Comparison of ENCODE assay signal across 20 mouse cellular contexts in the genomic region with DNA sequence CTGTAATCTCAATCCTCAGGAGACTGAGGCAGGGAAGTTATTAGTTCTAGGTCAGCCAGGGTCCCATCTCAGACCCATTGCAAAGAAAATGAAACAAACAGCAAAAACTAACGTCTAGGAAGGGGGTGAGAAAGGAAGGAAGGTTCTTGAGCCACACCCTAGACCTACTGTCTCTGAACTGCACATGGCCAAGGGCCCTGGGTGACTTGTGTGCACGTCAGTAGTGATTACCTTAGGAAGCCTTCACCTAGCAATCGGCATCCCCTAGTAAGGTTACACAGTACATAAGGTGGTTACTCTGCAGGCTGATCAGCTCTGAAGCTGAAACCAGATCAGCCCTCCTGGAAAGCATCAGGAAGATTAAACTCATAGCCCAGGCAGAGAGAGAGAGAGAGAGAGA.
"Had no signal": no experiment of that assay in that cellular context is flagged by ENCODE, and none has a peak within 500 bp of the region (broad histone marks: within the 10 kb centered on the region; RNA-seq: fewer than 3 reads in every experiment).

No protein-coding gene starts in this region.

- H3K9me3 ChIP-seq: limb, embryonic 10.5 days; limb, embryonic 13.5 days; liver, embryonic 12.5 days; liver, embryonic 15.5 days; lung, embryonic 15.5 days; megakaryocyte, embryonic 14.5 days; midbrain, embryonic 10.5 days; midbrain, embryonic 13.5 days had no signal

- H3K4me3 ChIP-seq: limb, embryonic 10.5 days; limb, embryonic 13.5 days; liver, embryonic 12.5 days; liver, embryonic 15.5 days; lung, embryonic 15.5 days; megakaryocyte, embryonic 14.5 days; midbrain, embryonic 10.5 days; midbrain, embryonic 13.5 days; myocyte had no signal

- H3K27me3 ChIP-seq: limb, embryonic 13.5 days; liver, embryonic 12.5 days; liver, embryonic 15.5 days; lung, embryonic 15.5 days; megakaryocyte, embryonic 14.5 days; midbrain, embryonic 13.5 days had no signal

- DNase-seq: kidney, adult 2 months; kidney, postnatal 10 days; kidney, postnatal 36 days; liver; lung, adult 18-20 months; lung, postnatal 10 days; lung, postnatal 36 days; thymus, adult 2 months; thymus, postnatal 14 days had no signal

- H3K36me3 ChIP-seq: limb, embryonic 10.5 days; limb, embryonic 13.5 days; liver, embryonic 12.5 days; liver, embryonic 15.5 days; lung, embryonic 15.5 days; midbrain, embryonic 10.5 days; midbrain, embryonic 13.5 days had no signal

- H3K9ac ChIP-seq: limb, embryonic 13.5 days; liver, embryonic 12.5 days; liver, embryonic 15.5 days; lung, embryonic 15.5 days; midbrain, embryonic 13.5 days had no signal

- ATAC-seq: liver, embryonic 12.5 days; midbrain, embryonic 13.5 days; midbrain, embryonic 16.5 days had no signal

- H3K27ac ChIP-seq: limb, embryonic 10.5 days; limb, embryonic 13.5 days; liver, embryonic 12.5 days; liver, embryonic 15.5 days; lung, embryonic 15.5 days; midbrain, embryonic 10.5 days; midbrain, embryonic 13.5 days; stomach, postnatal 0 days had no signal

- H3K4me1 ChIP-seq: limb, embryonic 10.5 days; liver, embryonic 12.5 days; liver, embryonic 15.5 days; lung, embryonic 15.5 days; megakaryocyte, embryonic 14.5 days; midbrain, embryonic 10.5 days; midbrain, embryonic 13.5 days had no signal

- H3K4me2 ChIP-seq: limb, embryonic 13.5 days; liver, embryonic 12.5 days; liver, embryonic 15.5 days; lung, embryonic 15.5 days; midbrain, embryonic 13.5 days had no signal
